Mouse (Mus musculus): ENCODE results near the gene Amot.

DNA sequence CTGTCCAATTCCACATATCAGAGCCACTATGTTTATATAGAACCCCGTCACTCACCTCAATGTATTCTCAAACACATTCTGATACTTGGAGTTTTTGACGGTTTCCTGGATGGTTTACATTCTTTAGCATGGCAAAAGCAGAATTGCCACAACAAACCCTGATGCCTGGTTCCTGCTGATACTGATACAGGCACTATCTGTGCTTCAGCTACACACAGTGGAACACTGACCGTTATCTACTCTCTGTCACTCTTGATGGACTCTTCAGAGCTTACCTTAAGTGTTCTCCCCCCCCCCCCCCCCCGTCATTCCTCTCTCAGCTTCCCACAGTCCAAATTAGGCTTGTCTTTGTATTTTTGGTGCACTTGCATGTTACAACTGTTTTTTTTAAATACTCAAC, 98.9 kb downstream of the Amot start:
- TF ChIP-seq CTCF (IDR thresholded peaks at IDR 0.05; ENCODE audit: low read depth): no peak
- no peak for TF ChIP-seq EP300 (optimal IDR thresholded peaks at IDR 0.05)
